Mouse (Mus musculus) hindbrain, embryonic 11.5 days (tissue): ENCODE measurements around the gene Elf5. TPM values are rescaled to one million over a fixed set of nuclear protein-coding genes. Genes with fewer than 3 reads are reported as not detected.

Experiments used
- ATAC-seq: fragments of 200-750 bp; cut with Nextera tagmentation; 2 replicates; pipeline ENCODE4 v1.8.0; 2017; ENCODE audit warnings: mild to moderate bottlenecking, moderate TSS enrichment, moderate library complexity; ENCODE audit not compliant: low FRiP score
- DNase-seq: peaks from one replicate; pipeline ENCODE4 v3.0.0-alpha.2; 2015; ENCODE audit warnings: low spot score
- H3K27ac ChIP-seq: fragments of 300-500 bp; sonication (generic); 2 replicates; pipeline ENCODE4 v1.5.1; 2014; ENCODE audit warnings: mild to moderate bottlenecking, low read depth, low read length
- H3K27me3 ChIP-seq: fragments of 300-500 bp; sonication (generic); 2 replicates; pipeline ENCODE4 v1.6.1; 2014; ENCODE audit warnings: mild to moderate bottlenecking, low read length, moderate library complexity, mixed read lengths; ENCODE audit not compliant: control insufficient read depth, insufficient read depth
- H3K36me3 ChIP-seq: fragments of 300-500 bp; sonication (generic); 2 replicates; pipeline ENCODE4 v1.6.1; 2014; ENCODE audit warnings: mild to moderate bottlenecking, low read length, moderate library complexity, mixed read lengths; ENCODE audit not compliant: control insufficient read depth, insufficient read depth
- H3K4me1 ChIP-seq: fragments of 300-500 bp; sonication (generic); replicated peaks from 2 replicates; pipeline ENCODE4 v1.6.1; 2014; ENCODE audit warnings: low read length, mixed read lengths; ENCODE audit not compliant: control insufficient read depth, insufficient read depth
- H3K4me2 ChIP-seq: fragments of 300-500 bp; sonication (generic); replicated peaks from 2 replicates; pipeline ENCODE4 v1.6.1; 2014; ENCODE audit warnings: mild to moderate bottlenecking, low read depth, low read length
- H3K4me3 ChIP-seq: fragments of 300-500 bp; sonication (generic); 2 replicates; pipeline ENCODE4 v1.5.1; 2014; ENCODE audit warnings: low read depth, low read length
- H3K9ac ChIP-seq: fragments of 300-500 bp; sonication (generic); 2 replicates; pipeline ENCODE4 v1.6.1; 2014; ENCODE audit warnings: low read depth, low read length
- H3K9me3 ChIP-seq: fragments of 300-500 bp; sonication (generic); 2 replicates; pipeline ENCODE4 v1.6.1; 2016; ENCODE audit warnings: low read length; ENCODE audit not compliant: control insufficient read depth
- WGBS: fragments of 180-500 bp; shearing (Covaris S2); extraction: QIAGEN DNeasy Blood & Tissue Kit; methylation state at CpG from one replicate; pipeline ENCODE4 v1.1.7; 2014; 5-methylcytosine and 5-hydroxymethylcytosine counted together
- polyA plus RNA-seq: library from polyadenylated mRNA; unstranded; fragments of >200 nt; fragmentation: Nextera tagmentation; extraction: Ambion mirVana; gene quantifications from 2 replicates; pipeline ENCODE4 v1.2.1, GENCODE M21; 2014

The Elf5 gene
- not detected in 2 replicates for polyA plus RNA-seq

DNA sequence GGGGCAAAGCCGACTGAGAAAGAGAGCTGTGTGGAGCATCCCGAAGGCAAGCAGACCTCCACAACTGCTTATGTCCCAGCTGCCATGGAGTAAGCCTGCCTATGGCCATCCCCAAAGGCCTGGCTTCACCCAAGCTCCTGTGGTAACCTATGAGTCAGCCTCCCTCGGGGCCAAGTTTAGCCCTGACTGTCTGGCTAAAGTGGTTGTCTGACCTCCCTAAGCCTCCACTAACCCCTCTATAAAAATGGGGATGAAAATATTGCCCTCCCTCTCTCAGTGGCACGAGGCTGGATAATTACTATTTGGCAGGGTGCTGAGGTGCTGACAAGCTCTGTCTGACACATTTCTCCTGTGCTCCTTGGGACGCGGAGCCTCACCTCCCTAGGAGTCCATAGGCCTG, at the start of gene Elf5:
Gene Elf5 (plus strand): TSS at position 341 of the 400 bp plus-strand sequence.
- H3K4me3 ChIP-seq: no peak within 1 kb of the TSS
- H3K4me1 ChIP-seq: no peaks in the 10 kb centered on the region
- ATAC-seq (no peak), DNase-seq (no peak)
- no peaks in the 10 kb centered on the region for H3K27me3 ChIP-seq
- H3K4me2 ChIP-seq: no peak within 1 kb of the TSS
- no peak within 1 kb of the TSS for H3K27ac ChIP-seq
- H3K9ac ChIP-seq: no peak within 1 kb of the TSS
- H3K36me3 ChIP-seq: no peaks in the 10 kb centered on the region
- WGBS: 81% methylated on average over 6 of the region's 6 CpGs
- H3K9me3 ChIP-seq: no peaks in the 10 kb centered on the region

- Histone ChIP-seq H3K27me3 (no peaks in the 10 kb centered on the region), H3K27ac (no peak overlapping the region), H3K9me3 (no peaks in the 10 kb centered on the region), H3K4me3 (no peak overlapping the region), H3K4me1 (no peaks in the 10 kb centered on the region), H3K4me2 (no peak overlapping the region), H3K36me3 (no peaks in the 10 kb centered on the region), H3K9ac (no peak overlapping the region)
- DNase-seq (no peak), ATAC-seq (no peak)
- 83% methylated on average over 5 of the region's 5 CpGs for WGBS
Observed at GRCm38 (mm10) chr2:103372541-103372940, 38.9 kb upstream of the Elf5 start.

DNA sequence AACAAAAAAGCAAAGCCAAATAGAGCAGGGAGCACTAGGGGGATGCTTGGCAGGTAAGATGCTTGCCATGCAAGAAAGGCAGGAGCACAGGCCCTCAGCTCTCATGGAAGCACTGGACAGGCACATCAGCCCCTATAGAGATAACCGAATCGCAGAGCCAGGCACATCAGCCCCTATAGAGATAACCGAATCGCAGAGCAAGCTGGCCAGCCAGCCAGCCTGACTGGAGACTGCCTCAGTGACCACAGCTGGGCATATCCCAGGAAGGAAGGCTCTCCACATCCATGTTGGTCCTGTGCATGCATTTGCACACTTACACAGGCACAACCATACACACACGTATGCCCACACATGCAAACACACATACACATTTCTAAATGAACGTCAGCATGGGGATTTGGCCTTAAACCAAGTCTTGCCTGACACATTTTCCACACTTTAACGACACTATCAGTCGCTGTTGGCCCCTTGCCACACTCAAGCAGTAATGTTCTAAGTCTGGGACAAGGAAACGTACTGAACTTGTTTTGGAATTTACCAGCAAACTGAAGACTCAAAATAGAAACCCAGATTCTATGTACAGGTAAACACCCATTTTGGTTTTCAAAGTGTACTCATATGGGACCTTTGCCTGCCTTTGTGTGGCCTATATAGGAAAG, 31.9 kb upstream of the Elf5 start:
- Histone ChIP-seq H3K27ac (no peak overlapping the region), H3K4me2 (no peak overlapping the region), H3K9ac (no peak overlapping the region), H3K27me3 (no peaks in the 10 kb centered on the region), H3K4me1 (no peaks in the 10 kb centered on the region), H3K9me3 (no peaks in the 10 kb centered on the region), H3K4me3 (no peak overlapping the region), H3K36me3 (no peaks in the 10 kb centered on the region)
- WGBS: 88% methylated on average over 9 of the region's 9 CpGs
- ATAC-seq (no peak), DNase-seq (no peak)

DNA sequence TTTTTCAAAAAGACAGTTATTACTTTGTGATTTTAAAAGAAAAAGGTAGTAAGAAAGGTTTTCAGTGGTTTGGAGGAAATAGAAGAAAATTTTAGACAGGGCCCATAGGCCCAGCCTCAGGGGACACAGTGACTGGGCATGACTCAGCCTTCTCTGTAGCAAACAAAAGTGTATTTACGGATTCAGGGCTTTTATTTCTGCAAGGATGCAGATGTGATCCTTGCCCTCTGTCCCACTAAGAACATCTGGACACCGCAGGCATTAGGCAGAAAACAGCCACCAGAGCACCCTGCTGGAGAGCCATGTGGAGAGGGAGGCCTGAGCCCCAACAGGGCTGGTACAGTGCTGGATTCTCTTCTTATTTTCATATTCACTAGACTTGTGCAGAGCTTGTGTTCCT, 29.3 kb upstream of the Elf5 start:
- no peak overlapping the region for H3K9ac ChIP-seq
- H3K4me2 ChIP-seq: no peak overlapping the region
- no peaks in the 10 kb centered on the region for H3K36me3 ChIP-seq
- H3K4me1 ChIP-seq: no peaks in the 10 kb centered on the region
- WGBS: 55% methylated on average over 2 of the region's 2 CpGs
- no peak overlapping the region for H3K27ac ChIP-seq
- H3K9me3 ChIP-seq: no peaks in the 10 kb centered on the region
- DNase-seq (no peak), ATAC-seq (no peak)
- H3K4me3 ChIP-seq: no peak overlapping the region
- no peaks in the 10 kb centered on the region for H3K27me3 ChIP-seq

DNA sequence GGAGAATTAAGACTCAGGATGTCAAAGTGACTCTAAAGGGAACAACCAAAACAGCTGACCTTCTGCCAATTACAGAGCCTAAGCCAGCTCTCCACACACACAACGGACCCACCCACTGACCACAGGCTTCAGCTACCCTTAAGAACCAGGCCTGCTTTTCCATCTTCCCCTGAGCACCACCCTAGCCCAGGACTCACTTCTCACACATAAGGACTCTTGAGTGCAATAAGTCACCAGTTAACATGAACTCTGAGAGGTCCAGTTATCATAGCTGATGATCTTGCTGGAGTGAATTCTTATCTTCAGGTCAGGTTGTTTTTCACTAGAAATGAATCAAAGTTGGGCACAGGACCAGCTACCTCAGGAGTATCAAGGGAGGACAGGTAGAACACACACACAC, 23.6 kb upstream of the Elf5 start:
- no peak overlapping the region for H3K4me2 ChIP-seq
- 79% methylated on average over 1 of the region's 1 CpGs for WGBS
- no peaks in the 10 kb centered on the region for H3K27me3 ChIP-seq
- H3K27ac ChIP-seq: no peak overlapping the region
- ATAC-seq (no peak), DNase-seq (no peak)
- no peak overlapping the region for H3K4me3 ChIP-seq
- no peak overlapping the region for H3K9ac ChIP-seq
- no peaks in the 10 kb centered on the region for H3K36me3 ChIP-seq
- H3K9me3 ChIP-seq: no peaks in the 10 kb centered on the region
- peaks cover 7% of the 10 kb centered on the region; the same call in 1 of the 2 replicates for H3K4me1 ChIP-seq

DNA sequence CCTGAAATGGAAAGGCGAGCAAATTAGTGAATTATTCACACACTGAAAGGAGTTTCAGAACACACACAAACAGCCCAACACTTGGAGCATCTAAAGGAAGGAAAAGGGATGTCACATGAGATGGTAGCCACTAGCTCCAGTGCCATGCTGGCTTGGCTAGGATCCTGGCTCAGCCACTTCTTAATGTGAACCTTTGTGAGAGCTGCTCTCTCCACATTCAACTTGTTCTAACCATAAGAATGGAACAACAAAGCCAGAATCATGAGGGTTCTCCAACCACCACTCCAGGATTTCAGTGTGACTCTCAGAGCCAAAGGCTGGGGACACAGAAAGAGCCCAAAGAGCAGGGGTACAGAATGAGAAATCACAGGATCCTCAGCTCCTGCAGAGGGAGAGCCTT, 23.2 kb upstream of the Elf5 start:
- Histone ChIP-seq H3K4me3 (no peak overlapping the region), H3K36me3 (no peaks in the 10 kb centered on the region), H3K27me3 (no peaks in the 10 kb centered on the region), H3K9ac (no peak overlapping the region), H3K4me2 (no peak overlapping the region), H3K4me1 (peaks cover 7% of the 10 kb centered on the region; the same call in 1 of the 2 replicates), H3K9me3 (no peaks in the 10 kb centered on the region), H3K27ac (no peak overlapping the region)
- no peak for ATAC-seq
- 92% methylated on average over 1 of the region's 1 CpGs for WGBS
- no peak for DNase-seq

- peaks cover 7% of the 10 kb centered on the region; the same call in 1 of the 2 replicates for H3K4me1 ChIP-seq
- ATAC-seq: peak; percentile 59
- H3K4me3 ChIP-seq: no peak overlapping the region
- H3K9me3 ChIP-seq: no peaks in the 10 kb centered on the region
- WGBS: 29% methylated on average over 4 of the region's 4 CpGs
- H3K4me2 ChIP-seq: no peak overlapping the region
- no peaks in the 10 kb centered on the region for H3K27me3 ChIP-seq
- H3K36me3 ChIP-seq: no peaks in the 10 kb centered on the region
- DNase-seq: peak; percentile 19
- no peak overlapping the region for H3K9ac ChIP-seq
- 0 out of 2 replicates have a peak overlapping the region, but pooled peaks have one; percentile 39 for H3K27ac ChIP-seq
Observed at GRCm38 (mm10) chr2:103390086-103390988, 21.2 kb upstream of the Elf5 start.

GRCm38 (mm10) chr2:103391626-103392025, 19.9 kb upstream of the Elf5 start:
- no peaks in the 10 kb centered on the region for H3K9me3 ChIP-seq
- H3K4me3 ChIP-seq: no peak overlapping the region
- H3K9ac ChIP-seq: no peak overlapping the region
- no peaks in the 10 kb centered on the region for H3K36me3 ChIP-seq
- H3K27ac ChIP-seq: no peak overlapping the region
- H3K4me2 ChIP-seq: no peak overlapping the region
- H3K27me3 ChIP-seq: no peaks in the 10 kb centered on the region
- DNase-seq: no peak
- no peak for ATAC-seq
- WGBS: 90% methylated on average over 3 of the region's 4 CpGs
- H3K4me1 ChIP-seq: peaks cover 7% of the 10 kb centered on the region; the same call in 1 of the 2 replicates
